Mouse (Mus musculus) kidney, postnatal 0 days (tissue): ENCODE measurements around the gene Kdm4d. TPM values are rescaled to one million over a fixed set of nuclear protein-coding genes. Genes with fewer than 3 reads are reported as not detected.

Source experiments
- ATAC-seq: fragments of 200-750 bp; cut with Nextera tagmentation; replicated peaks from 2 replicates; pipeline ENCODE4 v1.8.0; 2017; ENCODE audit warnings: low read depth, moderate number of reproducible peaks, moderate TSS enrichment, moderate library complexity; ENCODE audit not compliant: low FRiP score
- DNase-seq: peaks from one replicate; pipeline ENCODE4 v3.0.0-alpha.2; 2016; ENCODE audit warnings: low spot score
- H3K27ac ChIP-seq: fragments of 300-500 bp; sonication (generic); 2 replicates; pipeline ENCODE4 v1.5.1; 2014; ENCODE audit warnings: mild to moderate bottlenecking
- H3K27me3 ChIP-seq: fragments of 300-500 bp; sonication (generic); 2 replicates; pipeline ENCODE4 v1.6.1; 2014; ENCODE audit warnings: low read length, mixed read lengths; ENCODE audit not compliant: insufficient read depth
- H3K36me3 ChIP-seq: fragments of 300-500 bp; sonication (generic); 2 replicates; pipeline ENCODE4 v1.6.1; 2014; ENCODE audit warnings: low read length, mixed read lengths; ENCODE audit not compliant: insufficient read depth
- H3K4me1 ChIP-seq: fragments of 300-500 bp; sonication (generic); replicated peaks from 2 replicates; pipeline ENCODE4 v1.6.1; 2014; ENCODE audit warnings: antibody characterized with exemption, low read length, mixed read lengths; ENCODE audit not compliant: insufficient read depth
- H3K4me2 ChIP-seq: fragments of 300-500 bp; sonication (generic); 2 replicates; pipeline ENCODE4 v1.6.1; 2014; ENCODE audit warnings: mild to moderate bottlenecking, low read length, moderate library complexity, mixed read lengths
- H3K4me3 ChIP-seq: fragments of 300-500 bp; sonication (generic); replicated peaks from 2 replicates; pipeline ENCODE4 v1.5.1; 2014; ENCODE audit warnings: low read depth, low read length
- H3K9ac ChIP-seq: fragments of 300-500 bp; sonication (generic); 2 replicates; pipeline ENCODE4 v1.6.1; 2014; ENCODE audit warnings: low read depth, low read length
- H3K9me3 ChIP-seq: fragments of 300-500 bp; sonication (generic); replicated peaks from 2 replicates; pipeline ENCODE4 v1.6.1; 2016; ENCODE audit warnings: low read length, inconsistent platforms, mixed read lengths
- CTCF ChIP-seq: IDR thresholded peaks from 2 replicates; pipeline ENCODE4 v1.5.1; 2016; ENCODE audit warnings: antibody characterized with exemption, low read depth, mild to moderate bottlenecking, moderate library complexity
- WGBS: fragments of 180-500 bp; shearing (Covaris S2); extraction: QIAGEN DNeasy Blood & Tissue Kit; methylation state at CpG from one replicate; pipeline ENCODE4 v1.1.7; 2014; 5-methylcytosine and 5-hydroxymethylcytosine counted together
- polyA plus RNA-seq: library from polyadenylated mRNA; unstranded; fragments of >200 nt; fragmentation: Nextera tagmentation; extraction: Ambion mirVana; gene quantifications from 2 replicates; pipeline ENCODE4 v1.2.1, GENCODE M21; 2015

Gene Kdm4d
- polyA plus RNA-seq, 1 experiment from 2014 or later = 0.18 TPM

GRCm38 (mm10) chr9:14533659-14534058 is 33.4 kb upstream of the Kdm4d start:
- Histone ChIP-seq H3K9me3 (no peaks in the 10 kb centered on the region), H3K4me2 (no peak overlapping the region), H3K27ac (no peak overlapping the region), H3K27me3 (no peaks in the 10 kb centered on the region), H3K4me1 (no peaks in the 10 kb centered on the region), H3K4me3 (no peak overlapping the region), H3K36me3 (no peaks in the 10 kb centered on the region), H3K9ac (no peak overlapping the region)
- ATAC-seq (no peak), DNase-seq (no peak)
- 83% methylated on average over 2 of the region's 2 CpGs for WGBS
- no peak for TF ChIP-seq CTCF

- no peak for ATAC-seq
- H3K36me3 ChIP-seq = no peaks in the 10 kb centered on the region
- no peak overlapping the region for H3K27ac ChIP-seq
- DNase-seq = no peak
- H3K4me2 ChIP-seq = no peak overlapping the region
- no peaks in the 10 kb centered on the region for H3K4me1 ChIP-seq
- H3K9me3 ChIP-seq = no peaks in the 10 kb centered on the region
- H3K9ac ChIP-seq = no peak overlapping the region
- no peaks in the 10 kb centered on the region for H3K27me3 ChIP-seq
- 64% methylated on average over 3 of the region's 3 CpGs for WGBS
- no peak overlapping the region for H3K4me3 ChIP-seq
- no peak for TF ChIP-seq CTCF
Measured at GRCm38 (mm10) chr9:14532283-14532682, 32.0 kb upstream of the Kdm4d start.

- ATAC-seq = no peak
- H3K36me3 ChIP-seq = no peaks in the 10 kb centered on the region
- H3K9ac ChIP-seq = no peak overlapping the region
- no peaks in the 10 kb centered on the region for H3K4me1 ChIP-seq
- WGBS = 50% methylated on average over 5 of the region's 5 CpGs
- DNase-seq = no peak
- H3K27me3 ChIP-seq = no peaks in the 10 kb centered on the region
- H3K4me2 ChIP-seq = no peak overlapping the region
- no peak for TF ChIP-seq CTCF
- no peaks in the 10 kb centered on the region for H3K9me3 ChIP-seq
- no peak overlapping the region for H3K4me3 ChIP-seq
- no peak overlapping the region for H3K27ac ChIP-seq
Measured at GRCm38 (mm10) chr9:14530004-14530403, 29.7 kb upstream of the Kdm4d start.

GRCm38 (mm10) chr9:14523408-14524043 is 23.2 kb upstream of the Kdm4d start:
- H3K4me1 ChIP-seq = no peaks in the 10 kb centered on the region
- WGBS = 6% methylated on average over 4 of the region's 4 CpGs
- no peak overlapping the region for H3K9ac ChIP-seq
- H3K27me3 ChIP-seq = no peaks in the 10 kb centered on the region
- H3K27ac ChIP-seq = no peak overlapping the region
- ATAC-seq = no peak; the same call in 1 of the 2 replicates
- no peaks in the 10 kb centered on the region for H3K36me3 ChIP-seq
- no peaks in the 10 kb centered on the region for H3K9me3 ChIP-seq
- peak; percentile 92 for TF ChIP-seq CTCF
- no peak overlapping the region for H3K4me3 ChIP-seq
- DNase-seq = peak; percentile 90
- no peak overlapping the region for H3K4me2 ChIP-seq

GRCm38 (mm10) chr9:14521695-14522094 is 21.4 kb upstream of the Kdm4d start:
- Histone ChIP-seq H3K9me3 (no peaks in the 10 kb centered on the region), H3K27ac (no peak overlapping the region), H3K9ac (no peak overlapping the region), H3K4me1 (no peaks in the 10 kb centered on the region), H3K4me3 (no peak overlapping the region), H3K27me3 (no peaks in the 10 kb centered on the region), H3K36me3 (no peaks in the 10 kb centered on the region), H3K4me2 (no peak overlapping the region)
- DNase-seq (no peak), ATAC-seq (no peak)
- no peak for TF ChIP-seq CTCF
- WGBS = 56% methylated on average over 2 of the region's 2 CpGs

GRCm38 (mm10) chr9:14520971-14521670 is 20.8 kb upstream of the Kdm4d start:
- DNase-seq = peak; percentile 22
- 20% methylated on average over 3 of the region's 3 CpGs for WGBS

More at GRCm38 (mm10) chr9:14520971-14521670, 20.8 kb upstream of the Kdm4d start:
- H3K9me3 ChIP-seq = no peaks in the 10 kb centered on the region
- H3K4me2 ChIP-seq = no peak overlapping the region
- ATAC-seq = no peak
- no peak for TF ChIP-seq CTCF
- H3K27ac ChIP-seq = no peak overlapping the region
- H3K27me3 ChIP-seq = no peaks in the 10 kb centered on the region
- H3K36me3 ChIP-seq = no peaks in the 10 kb centered on the region
- no peak overlapping the region for H3K9ac ChIP-seq
- no peaks in the 10 kb centered on the region for H3K4me1 ChIP-seq
- H3K4me3 ChIP-seq = no peak overlapping the region
